ENCODE assay signal across 16 mouse cellular contexts in genomic region chr15:51704198-51704597, GRCm38 (mm10).
"Had no signal": no experiment of that assay in that cellular context is flagged by ENCODE, and none has a peak within 500 bp of the region (broad histone marks: within the 10 kb centered on the region; RNA-seq: fewer than 3 reads in every experiment).

No protein-coding gene starts in this region.

- H3K9ac ChIP-seq: neural tube, embryonic 13.5 days; neural tube, embryonic 15.5 days; stomach, embryonic 15.5 days had no signal

- H3K27me3 ChIP-seq: neural tube, embryonic 13.5 days; neural tube, embryonic 15.5 days; stomach, embryonic 15.5 days had no signal

- H3K9me3 ChIP-seq: neural tube, embryonic 13.5 days; neural tube, embryonic 15.5 days; stomach, embryonic 15.5 days had no signal

- H3K36me3 ChIP-seq: neural tube, embryonic 13.5 days; neural tube, embryonic 15.5 days; stomach, embryonic 15.5 days had no signal

- DNase-seq: retina, postnatal 1 day; right cerebral cortex, adult 18-20 months; right cerebral cortex, postnatal 14 days; right cerebral cortex, postnatal 25 days; right cerebral cortex, postnatal 4 days; spleen, adult 18-20 months; thymus, adult 18-20 months; thymus, adult 2 months; thymus, postnatal 14 days; thymus, postnatal 25 days; thymus, postnatal 36 days; thymus, postnatal 4 days had no signal

- H3K27ac ChIP-seq: neural tube, embryonic 13.5 days; neural tube, embryonic 15.5 days; stomach, embryonic 15.5 days; stomach, postnatal 0 days had no signal

- H3K4me3 ChIP-seq: neural tube, embryonic 13.5 days; neural tube, embryonic 15.5 days; stomach, embryonic 15.5 days had no signal

- H3K4me2 ChIP-seq: neural tube, embryonic 13.5 days; neural tube, embryonic 15.5 days; stomach, embryonic 15.5 days had no signal

- H3K4me1 ChIP-seq: neural tube, embryonic 13.5 days; neural tube, embryonic 15.5 days; stomach, embryonic 15.5 days had no signal
